Mouse (Mus musculus): ENCODE measurements around the gene Rbpms2.

Rbpms2 gene

GRCm38 (mm10) chr9:65629025-65629766, at the start of gene Rbpms2:
Gene Rbpms2, plus strand, starts transcription at chr9:65629648.
- peak; percentile 3 for DNase-seq

DNA sequence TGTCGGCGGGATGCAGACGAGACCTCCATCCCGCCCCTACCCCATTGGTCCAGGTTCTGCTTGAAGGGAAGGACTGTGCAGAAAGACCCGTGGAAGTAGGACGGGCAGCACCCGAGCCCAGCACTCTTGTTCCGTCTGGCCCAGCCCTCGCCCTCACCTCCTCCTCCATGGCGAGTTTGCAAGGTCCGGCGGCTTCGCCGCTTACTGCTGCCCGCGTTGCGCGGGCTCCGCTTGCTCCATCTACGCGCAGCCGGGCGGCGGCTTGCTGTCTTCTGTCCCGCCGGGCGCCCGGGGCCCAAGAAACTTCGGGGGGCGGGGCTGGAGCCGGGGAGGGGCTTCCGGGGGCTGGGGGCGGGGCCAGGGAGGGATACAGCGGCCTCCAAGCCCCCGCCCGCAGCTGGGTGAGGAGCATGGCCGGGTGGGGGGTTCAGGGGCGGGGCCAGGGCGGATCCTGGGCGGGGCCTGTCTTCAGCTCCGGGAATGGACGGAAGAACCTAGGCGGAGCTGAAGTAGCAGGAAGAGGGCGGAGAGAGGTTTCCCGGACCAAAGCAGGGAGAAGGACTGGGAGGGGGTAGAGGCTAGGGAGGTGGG, 49.6 kb upstream of the Rbpms2 start, which contains the start of gene Plekho2:
TSS of gene Plekho2 (minus strand) at position 260 of the 591 bp plus-strand sequence.
- DNase-seq: peak; percentile 65

GRCm38 (mm10) chr9:65580401-65581256, 48.8 kb upstream of the Rbpms2 start:
- peak; percentile 72 for DNase-seq

DNA sequence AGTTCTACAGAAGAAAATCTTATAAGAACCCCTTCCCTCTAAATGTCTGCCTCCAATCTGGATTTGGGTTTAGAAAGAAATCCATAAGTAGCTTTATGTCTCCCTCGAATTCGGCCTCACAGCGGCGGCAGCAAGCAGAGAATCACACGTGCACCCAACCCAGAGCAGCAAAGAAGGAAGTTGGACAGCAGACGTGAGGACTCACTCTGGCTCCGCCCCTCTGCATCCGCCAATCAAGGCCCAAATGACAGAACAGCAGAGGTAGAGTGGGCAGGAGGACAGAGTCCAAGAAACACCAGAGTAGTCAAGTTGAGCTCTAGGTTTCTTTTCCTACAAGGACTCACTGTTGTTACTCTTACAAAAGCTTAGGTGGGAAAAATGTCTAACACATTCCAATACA, 46.4 kb upstream of the Rbpms2 start:
- no peak for DNase-seq

DNA sequence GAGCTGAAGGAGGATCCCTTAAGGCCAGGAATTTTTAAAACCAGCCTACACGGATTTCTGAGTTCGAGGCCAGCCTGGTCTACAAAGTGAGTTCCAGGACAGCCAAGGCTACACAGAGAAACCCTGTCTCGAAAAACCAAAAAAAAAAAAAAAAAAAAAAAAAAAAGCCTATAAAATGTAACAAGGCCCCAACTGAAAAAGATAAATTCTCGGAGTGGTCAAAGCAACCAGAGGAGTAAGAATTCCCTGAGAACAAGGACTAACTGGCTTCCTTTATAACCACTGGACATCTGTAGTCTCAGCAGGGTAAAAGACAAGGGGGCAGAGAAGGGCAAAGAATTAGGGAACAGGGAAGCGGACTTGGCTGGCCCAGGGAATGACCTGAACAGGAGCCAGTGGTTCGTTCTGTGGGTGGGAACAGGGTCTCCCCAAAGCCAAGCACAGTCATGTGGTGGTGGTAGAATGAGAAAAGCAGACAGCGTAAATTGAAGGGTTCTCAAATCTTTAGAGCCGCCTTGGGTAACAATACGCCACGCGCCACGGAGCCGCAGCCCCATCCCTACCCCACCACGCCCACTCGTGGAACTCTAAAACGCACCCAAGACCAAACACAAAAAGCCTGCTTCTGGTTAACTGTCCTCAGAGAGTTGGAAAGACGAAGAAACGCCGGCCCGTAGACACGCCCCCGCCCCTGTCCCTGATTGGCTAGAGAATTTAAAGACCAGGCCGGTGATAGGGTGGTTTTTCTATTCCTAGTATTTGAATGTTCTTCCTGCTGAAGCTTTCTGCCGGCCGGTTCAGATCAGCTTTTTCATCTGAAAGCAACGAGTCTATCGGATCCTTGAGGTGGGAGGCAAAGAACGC, 42.8 kb upstream of the Rbpms2 start, which contains the start of gene Pif1:
TSS of gene Pif1 (plus strand) at position 755 of the 864 bp plus-strand sequence.
- DNase-seq: no peak

DNA sequence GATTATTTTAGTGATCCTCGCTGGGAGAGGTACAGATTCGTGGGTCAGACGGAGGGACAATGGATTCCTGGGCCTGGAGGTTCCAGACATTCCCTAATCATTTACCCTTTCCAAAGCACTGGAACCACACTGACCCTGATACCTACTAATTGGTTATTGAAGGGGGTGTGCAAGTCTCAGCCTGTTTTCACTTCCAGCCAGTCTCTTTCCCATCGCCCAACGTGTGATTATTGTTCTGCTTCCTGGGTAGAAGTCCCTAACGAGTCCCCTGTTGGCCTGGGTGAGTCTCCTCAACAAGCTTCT, 42.2 kb upstream of the Rbpms2 start:
- no peak for DNase-seq

DNA sequence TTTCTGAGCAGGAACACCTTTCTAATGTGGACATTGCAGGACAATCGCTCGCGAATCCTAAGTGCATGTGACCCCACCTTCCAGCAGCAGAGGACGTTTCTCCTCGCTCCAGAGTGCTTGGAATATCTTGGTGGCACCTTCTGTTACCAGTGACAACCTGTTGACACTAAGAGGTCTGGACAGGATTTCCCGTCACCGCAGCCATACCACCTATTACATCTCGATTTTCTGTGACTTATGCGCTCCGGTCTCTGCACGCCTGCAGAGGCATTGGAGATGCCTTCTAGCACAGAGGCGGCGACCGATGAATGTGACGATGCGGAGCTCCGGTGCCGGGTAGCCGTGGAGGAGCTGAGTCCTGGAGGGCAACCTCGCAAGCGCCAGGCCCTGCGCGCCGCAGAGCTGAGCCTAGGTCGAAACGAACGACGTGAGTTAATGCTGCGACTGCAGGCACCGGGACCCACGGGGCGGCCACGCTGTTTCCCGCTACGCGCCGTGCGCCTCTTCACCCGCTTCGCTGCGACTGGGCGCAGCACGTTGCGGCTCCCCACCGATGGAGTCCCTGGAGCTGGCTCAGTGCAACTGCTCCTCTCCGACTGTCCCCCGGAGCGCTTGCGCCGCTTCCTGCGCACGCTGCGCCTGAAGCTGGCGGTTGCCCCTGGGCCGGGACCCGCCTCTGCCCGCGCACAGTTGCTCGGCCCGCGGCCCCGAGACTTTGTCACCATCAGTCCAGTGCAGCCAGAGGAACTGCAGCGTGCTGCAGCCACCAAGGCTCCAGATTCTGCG, 41.7 kb upstream of the Rbpms2 start:
- DNase-seq: no peak

DNA sequence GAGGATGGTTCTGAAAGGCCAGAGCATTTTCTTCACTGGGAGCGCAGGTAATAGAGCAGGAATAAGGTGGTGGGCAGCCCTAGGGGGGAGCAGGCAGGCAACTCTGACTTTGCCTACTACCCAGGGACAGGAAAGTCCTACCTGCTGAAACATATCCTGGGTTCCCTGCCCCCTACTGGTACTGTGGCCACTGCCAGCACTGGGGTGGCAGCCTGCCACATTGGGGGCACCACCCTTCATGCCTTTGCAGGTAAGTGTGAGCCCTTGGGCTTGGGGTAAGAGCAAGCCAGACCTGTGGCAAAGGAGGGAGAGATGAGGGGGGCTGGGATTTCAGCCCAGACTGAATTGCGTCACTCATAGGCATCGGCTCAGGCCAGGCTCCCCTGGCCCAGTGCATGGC, 40.4 kb upstream of the Rbpms2 start:
- DNase-seq: no peak

DNA sequence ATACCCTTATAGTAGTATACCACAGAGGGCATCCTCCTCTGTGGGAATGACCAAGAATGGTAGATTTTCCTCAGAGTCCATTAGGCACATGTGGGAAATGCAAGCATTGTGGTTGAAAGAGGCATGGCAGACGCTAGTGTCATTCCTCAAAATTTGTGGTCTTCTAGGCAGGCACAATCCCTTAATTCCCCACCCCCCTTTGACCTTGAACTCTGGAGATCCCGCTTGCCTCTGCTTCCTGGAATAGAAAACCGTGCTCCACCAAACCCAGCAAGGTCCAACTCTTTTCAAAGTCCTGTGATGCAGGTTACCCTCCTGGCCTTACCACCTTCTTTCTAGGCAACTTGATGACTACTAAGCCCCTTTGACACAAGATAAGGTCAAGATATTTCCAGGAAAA, 36.7 kb upstream of the Rbpms2 start:
- DNase-seq: no peak

GRCm38 (mm10) chr9:65593596-65593995, 35.9 kb upstream of the Rbpms2 start:
- DNase-seq: no peak

DNA sequence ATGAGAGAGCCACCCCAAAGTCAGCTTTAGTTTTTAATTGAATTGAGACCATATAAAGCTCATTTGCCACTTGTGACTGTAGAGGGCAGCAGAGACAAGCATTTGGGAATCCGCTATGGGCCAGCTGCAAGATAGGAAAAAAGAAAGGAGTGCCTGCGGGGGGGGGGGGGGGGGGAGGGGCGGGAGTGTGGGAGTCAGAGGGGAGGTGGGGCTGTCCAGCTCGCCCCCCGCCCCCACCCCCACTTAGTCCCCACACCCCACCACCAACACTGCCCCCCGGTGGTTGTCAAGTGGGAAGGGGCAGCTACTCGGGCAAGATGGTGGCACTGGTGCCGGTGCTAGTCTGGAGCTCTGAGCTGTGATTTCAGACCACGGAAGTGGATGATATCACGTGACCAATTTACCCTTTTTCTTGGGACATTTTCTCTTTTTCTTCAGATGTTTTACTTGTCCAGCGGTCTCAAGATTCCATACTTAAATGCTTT, 30.6 kb upstream of the Rbpms2 start:
- DNase-seq: peak; percentile 37

DNA sequence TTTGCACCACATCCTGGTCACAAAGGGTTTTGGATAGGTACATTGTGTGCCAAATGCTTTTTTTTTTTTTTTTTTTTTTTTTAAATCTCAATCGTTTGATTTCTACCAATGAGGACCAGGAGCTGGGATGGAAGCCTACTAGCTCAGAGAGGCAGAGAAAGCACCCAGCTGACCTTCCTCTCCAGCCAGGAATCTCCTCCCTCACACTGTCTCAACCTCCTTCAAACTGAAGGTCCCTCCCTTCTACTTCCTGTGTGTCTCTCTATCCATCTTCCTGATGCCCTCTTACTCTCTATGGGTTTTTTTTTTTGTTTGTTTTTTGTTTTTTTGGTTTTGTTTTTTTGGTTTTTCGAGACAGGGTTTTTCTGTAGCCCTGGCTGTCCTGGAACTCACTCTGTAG, 28.5 kb upstream of the Rbpms2 start:
- DNase-seq: no peak

- DNase-seq: no peak
These were observed 25.9 kb upstream of the Rbpms2 start for GRCm38 (mm10) chr9:65603401-65604102.

GRCm38 (mm10) chr9:65605471-65606136, 23.8 kb upstream of the Rbpms2 start:
- peak; percentile 46 for DNase-seq

- no peak for DNase-seq
These were observed 22.9 kb upstream of the Rbpms2 start for GRCm38 (mm10) chr9:65606321-65607109.

- no peak for DNase-seq
These were observed 22.3 kb upstream of the Rbpms2 start for GRCm38 (mm10) chr9:65607120-65607519.

- DNase-seq: no peak
These were observed 17.4 kb upstream of the Rbpms2 start for GRCm38 (mm10) chr9:65611969-65612486.

GRCm38 (mm10) chr9:65613098-65613497, 16.4 kb upstream of the Rbpms2 start:
- DNase-seq: no peak

- no peak for DNase-seq
These were observed 10.1 kb upstream of the Rbpms2 start for GRCm38 (mm10) chr9:65619311-65619710.

Measured in cerebellum, adult 8-10 months (tissue).